In genomic region chr16:18796645-18797044, GRCm38 (mm10) we compare ENCODE assay signal across 29 mouse cellular contexts. TPM values are rescaled to one million over a fixed set of nuclear protein-coding genes. Genes with fewer than 3 reads are reported as not detected.
DNase-seq lines count a peak whose midpoint lies in the region; ATAC-seq and TF ChIP-seq lines count a peak whose summit lies in the region.
"Had no signal": no experiment of that assay in that cellular context is flagged by ENCODE, and none has a peak within 500 bp of the region (broad histone marks: within the 10 kb centered on the region; RNA-seq: fewer than 3 reads in every experiment).

No protein-coding gene starts in this region.

- no peak for ATAC-seq in heart, embryonic 13.5 days (ENCODE audit: extremely low read depth, insufficient number of reproducible peaks, low FRiP score, low TSS enrichment)
- peak; percentile 44; the same call in 1 of the 2 replicates for ATAC-seq in lung, embryonic 15.5 days (ENCODE audit: borderline replicate concordance, extremely low read depth, low FRiP score, low TSS enrichment)
- ATAC-seq in midbrain, embryonic 13.5 days = no peak
- ATAC-seq: activated CD4-positive, CD25-positive, alpha-beta regulatory T cell, adult 4 months; inflammation-experienced regulatory T-cells, adult 6 months; midbrain, embryonic 15.5 days had no signal

- H3K4me3 ChIP-seq in heart, embryonic 13.5 days = no peak overlapping the region
- H3K4me3 ChIP-seq in lung, embryonic 15.5 days = no peak overlapping the region
- H3K4me3 ChIP-seq in olfactory bulb, adult 2 months (ENCODE audit: insufficient read depth, low read depth, low read length) = no peak overlapping the region
- H3K4me3 ChIP-seq in midbrain, embryonic 13.5 days (replicated peaks) = no peak overlapping the region
- H3K4me3 ChIP-seq: forebrain, embryonic 12.5 days; hindbrain, embryonic 15.5 days; midbrain, embryonic 15.5 days; neural tube, embryonic 12.5 days had no signal

- DNase-seq in heart, postnatal 25 days (ENCODE audit: low spot score) = no peak
- DNase-seq in lung, postnatal 36 days = no peak
- DNase-seq in NIH3T3 (ENCODE audit: low read depth) = peak; percentile 76
- DNase-seq: adrenal gland, adult 2 months; B cell, adult 2 months; cerebellum, adult 8-10 months; cerebellum, postnatal 25 days; gastrocnemius, postnatal 10 days; heart, postnatal 4 days; kidney, adult 2 months; kidney, postnatal 36 days; left cerebral cortex, postnatal 4 days; liver; lung, adult 2 months had no signal

- H3K4me1 ChIP-seq in heart, embryonic 13.5 days = no peaks in the 10 kb centered on the region
- H3K4me1 ChIP-seq in lung, embryonic 15.5 days = no peaks in the 10 kb centered on the region
- no peaks in the 10 kb centered on the region for H3K4me1 ChIP-seq in olfactory bulb, adult 2 months (ENCODE audit: control insufficient read depth, insufficient read depth, low read length)
- H3K4me1 ChIP-seq in midbrain, embryonic 13.5 days (replicated peaks) = no peaks in the 10 kb centered on the region
- H3K4me1 ChIP-seq: forebrain, embryonic 12.5 days; hindbrain, embryonic 15.5 days; midbrain, embryonic 15.5 days; neural tube, embryonic 12.5 days had no signal

- H3K9ac ChIP-seq in heart, embryonic 13.5 days = peak overlapping the region; percentile 17; the same call in 1 of the 2 replicates
- H3K9ac ChIP-seq in lung, embryonic 15.5 days = no peak overlapping the region
- H3K9ac ChIP-seq in midbrain, embryonic 13.5 days (replicated peaks) = no peak overlapping the region
- H3K9ac ChIP-seq: forebrain, embryonic 12.5 days; hindbrain, embryonic 15.5 days; liver, embryonic 14.5 days; midbrain, embryonic 15.5 days; neural tube, embryonic 12.5 days had no signal

- TF ChIP-seq POLR2A in olfactory bulb, adult 2 months (IDR thresholded peaks at IDR 0.05; ENCODE audit: insufficient read depth, low read depth, low read length) = no peak

- H3K4me2 ChIP-seq in heart, embryonic 13.5 days = no peak overlapping the region
- H3K4me2 ChIP-seq in lung, embryonic 15.5 days = no peak overlapping the region
- no peak overlapping the region for H3K4me2 ChIP-seq in midbrain, embryonic 13.5 days (replicated peaks)
- H3K4me2 ChIP-seq: forebrain, embryonic 12.5 days; hindbrain, embryonic 15.5 days; midbrain, embryonic 15.5 days; neural tube, embryonic 12.5 days had no signal

- no peaks in the 10 kb centered on the region for H3K27me3 ChIP-seq in heart, embryonic 13.5 days (replicated peaks)
- no peaks in the 10 kb centered on the region for H3K27me3 ChIP-seq in lung, embryonic 15.5 days
- H3K27me3 ChIP-seq in midbrain, embryonic 13.5 days = no peaks in the 10 kb centered on the region
- H3K27me3 ChIP-seq: forebrain, embryonic 12.5 days; hindbrain, embryonic 15.5 days; midbrain, embryonic 15.5 days; neural tube, embryonic 12.5 days had no signal

- 80% methylated on average over 7 of the region's 7 CpGs for WGBS in heart, embryonic 13.5 days
- 77% methylated on average over 7 of the region's 7 CpGs for WGBS in lung, embryonic 15.5 days
- 43% methylated on average over 7 of the region's 7 CpGs for WGBS in olfactory bulb, adult 2 months
- WGBS in midbrain, embryonic 13.5 days = 90% methylated on average over 7 of the region's 7 CpGs

- no peaks in the 10 kb centered on the region for H3K9me3 ChIP-seq in heart, embryonic 13.5 days
- H3K9me3 ChIP-seq in lung, embryonic 15.5 days = no peaks in the 10 kb centered on the region
- H3K9me3 ChIP-seq in midbrain, embryonic 13.5 days = no peaks in the 10 kb centered on the region
- H3K9me3 ChIP-seq: forebrain, embryonic 12.5 days; hindbrain, embryonic 15.5 days; midbrain, embryonic 15.5 days; neural tube, embryonic 12.5 days had no signal

- intact Hi-C loops in heart, postnatal 25 days (cut with DNase I) = loop anchor here (5.0 kb wide), 1 partner anchor 169 kb away; the partner anchor contains the start of genes Gm49601 and Sept5

- TF ChIP-seq CTCF in olfactory bulb, adult 2 months (IDR thresholded peaks at IDR 0.05; ENCODE audit: insufficient read depth, low read depth, low read length) = no peak

- no peak overlapping the region for H3K27ac ChIP-seq in heart, embryonic 13.5 days (replicated peaks)
- H3K27ac ChIP-seq in lung, embryonic 15.5 days = peak overlapping the region; percentile 49; the same call in 1 of the 2 replicates
- peak overlapping the region; percentile 38; the same call in 1 of the 2 replicates for H3K27ac ChIP-seq in olfactory bulb, adult 2 months (ENCODE audit: insufficient read depth, low read depth, low read length)
- H3K27ac ChIP-seq in midbrain, embryonic 13.5 days = no peak overlapping the region
- H3K27ac ChIP-seq: forebrain, embryonic 12.5 days; hindbrain, embryonic 15.5 days; liver, embryonic 14.5 days; midbrain, embryonic 15.5 days; neural tube, embryonic 12.5 days had no signal

- peaks cover 99% of the 10 kb centered on the region for H3K36me3 ChIP-seq in heart, embryonic 13.5 days
- H3K36me3 ChIP-seq in lung, embryonic 15.5 days = peaks cover 75% of the 10 kb centered on the region
- H3K36me3 ChIP-seq in midbrain, embryonic 13.5 days = peaks cover 41% of the 10 kb centered on the region
- H3K36me3 ChIP-seq: hindbrain, embryonic 15.5 days; midbrain, embryonic 15.5 days had no signal

RNA-seq across cellular contexts. Expression of gene Ufd1, which starts 14.9 kb away (rescaled TPM):
- 64.8 and 68.0 TPM in 2 replicates for polyA plus RNA-seq in heart, embryonic 13.5 days (2015; fragmentation: Nextera tagmentation; extraction: Ambion mirVana)
- 10 to 100 TPM; 51.7 to 58.3 TPM for total RNA-seq in heart, postnatal 25 days (2021)
- polyA plus RNA-seq in lung, embryonic 15.5 days (2015; fragmentation: Nextera tagmentation; extraction: Ambion mirVana) = 92.2 and 94.1 TPM in 2 replicates
- 154 TPM in 1 of 2 replicates, not detected in the other for polyA plus RNA-seq in olfactory bulb, adult 2 months (2012; ENCODE audit: insufficient read depth, insufficient read length, low replicate concordance, missing spikeins)
- polyA plus RNA-seq in midbrain, embryonic 13.5 days (2015; fragmentation: Nextera tagmentation; extraction: Ambion mirVana) = 112 and 121 TPM in 2 replicates

RNA-seq across cellular contexts. Expression of gene Cdc45, which starts 15.1 kb away (rescaled TPM):
- polyA plus RNA-seq in heart, embryonic 13.5 days (2015; fragmentation: Nextera tagmentation; extraction: Ambion mirVana) = 34.4 and 36.1 TPM in 2 replicates
- 1 to 10 TPM; 2.7 to 4.1 TPM for total RNA-seq in heart, postnatal 25 days (2021)
- polyA plus RNA-seq in lung, embryonic 15.5 days (2015; fragmentation: Nextera tagmentation; extraction: Ambion mirVana) = 56.5 and 59.3 TPM in 2 replicates
- polyA plus RNA-seq in olfactory bulb, adult 2 months (2012; ENCODE audit: insufficient read depth, insufficient read length, low replicate concordance, missing spikeins) = not detected in 2 replicates
- polyA plus RNA-seq in midbrain, embryonic 13.5 days (2015; fragmentation: Nextera tagmentation; extraction: Ambion mirVana) = 17.4 and 18.5 TPM in 2 replicates

RNA-seq across cellular contexts. Expression of gene Cldn5, which starts 20.0 kb away (rescaled TPM):
- polyA plus RNA-seq in heart, embryonic 13.5 days (2015; fragmentation: Nextera tagmentation; extraction: Ambion mirVana) = 17.2 and 18.0 TPM in 2 replicates
- 10 to 100 TPM; 26.9 to 34.2 TPM for total RNA-seq in heart, postnatal 25 days (2021)
- polyA plus RNA-seq in lung, embryonic 15.5 days (2015; fragmentation: Nextera tagmentation; extraction: Ambion mirVana) = 117 and 126 TPM in 2 replicates
- polyA plus RNA-seq in olfactory bulb, adult 2 months (2012; ENCODE audit: insufficient read depth, insufficient read length, low replicate concordance, missing spikeins) = not detected in 2 replicates
- polyA plus RNA-seq in midbrain, embryonic 13.5 days (2015; fragmentation: Nextera tagmentation; extraction: Ambion mirVana) = 59.1 and 68.2 TPM in 2 replicates
- polyA plus RNA-seq: activated CD4-positive, CD25-positive, alpha-beta regulatory T cell, adult 4 months; inflammation-experienced regulatory T-cells, adult 6 months had no signal

RNA-seq across cellular contexts. Expression of gene 2510002D24Rik, which starts 39.7 kb away (rescaled TPM):
- 33.3 and 43.3 TPM in 2 replicates for polyA plus RNA-seq in heart, embryonic 13.5 days (2015; fragmentation: Nextera tagmentation; extraction: Ambion mirVana)
- 10 to 100 TPM; 21.1 to 24.2 TPM for total RNA-seq in heart, postnatal 25 days (2021)
- 34.7 and 38.7 TPM in 2 replicates for polyA plus RNA-seq in lung, embryonic 15.5 days (2015; fragmentation: Nextera tagmentation; extraction: Ambion mirVana)
- polyA plus RNA-seq in olfactory bulb, adult 2 months (2012; ENCODE audit: insufficient read depth, insufficient read length, low replicate concordance, missing spikeins) = not detected in 2 replicates
- polyA plus RNA-seq in midbrain, embryonic 13.5 days (2015; fragmentation: Nextera tagmentation; extraction: Ambion mirVana) = 35.5 and 38.4 TPM in 2 replicates

RNA-seq across cellular contexts. Expression of gene Gm28539, which starts 39.7 kb away (rescaled TPM):
- polyA plus RNA-seq in heart, embryonic 13.5 days (2015; fragmentation: Nextera tagmentation; extraction: Ambion mirVana) = not detected in 2 replicates
- 1 to 10 TPM in 1 of 2 experiments, not detected in 1; 1.5 TPM for total RNA-seq in heart, postnatal 25 days (2021)
- not detected in 2 replicates for polyA plus RNA-seq in lung, embryonic 15.5 days (2015; fragmentation: Nextera tagmentation; extraction: Ambion mirVana)
- polyA plus RNA-seq in olfactory bulb, adult 2 months (2012; ENCODE audit: insufficient read depth, insufficient read length, low replicate concordance, missing spikeins) = not detected in 2 replicates
- polyA plus RNA-seq in midbrain, embryonic 13.5 days (2015; fragmentation: Nextera tagmentation; extraction: Ambion mirVana) = 0.23 TPM in 1 of 2 replicates, not detected in the other
- polyA plus RNA-seq: activated CD4-positive, CD25-positive, alpha-beta regulatory T cell, adult 4 months; embryonic facial prominence, embryonic 11.5 days; forebrain, embryonic 12.5 days; gonadal fat pad, adult 2 months; heart, embryonic 14.5 days; inflammation-experienced regulatory T-cells, adult 6 months; kidney, adult 2 months; kidney, embryonic 16.5 days; liver, embryonic 14.5 days; neural tube, embryonic 12.5 days had no signal

Comparison
In these comparisons a context has a peak if more than half of its experiments do, and no peak if none do; other contexts are left out.
1. H3K27ac ChIP-seq: peak in lung, embryonic 15.5 days (single experiment) and olfactory bulb, adult 2 months (single experiment); none in heart, embryonic 13.5 days (single experiment) and midbrain, embryonic 13.5 days (single experiment).
2. RNA of gene Cdc45, which starts 15.1 kb away (polyA plus RNA-seq): 56.5 to 59.3 TPM in lung, embryonic 15.5 days, 34.4 to 36.1 TPM in heart, embryonic 13.5 days and 17.4 to 18.5 TPM in midbrain, embryonic 13.5 days; not detected in olfactory bulb, adult 2 months; every median in the first group is over 10 times any median in the second.